8 mouse cellular contexts compared by ENCODE assay signal in genomic region chr4:134796581-134797361, GRCm38 (mm10). TPM values are rescaled to one million over a fixed set of nuclear protein-coding genes. Genes with fewer than 3 reads are reported as not detected.
DNase-seq lines count a peak whose midpoint lies in the region; ATAC-seq lines count a peak whose summit lies in the region.

No protein-coding gene starts in this region.

- peaks cover 34% of the 10 kb centered on the region for H3K4me1 ChIP-seq in midbrain, embryonic 10.5 days
- no peaks in the 10 kb centered on the region for H3K4me1 ChIP-seq in midbrain, embryonic 11.5 days (ENCODE audit: control insufficient read depth, insufficient read depth, low read length)
- H3K4me1 ChIP-seq in neural tube, embryonic 15.5 days, result peaks cover 16% of the 10 kb centered on the region

- H3K9me3 ChIP-seq in midbrain, embryonic 10.5 days (replicated peaks), result no peaks in the 10 kb centered on the region
- H3K9me3 ChIP-seq in midbrain, embryonic 11.5 days (ENCODE audit: control insufficient read depth, low read length), result no peaks in the 10 kb centered on the region
- no peaks in the 10 kb centered on the region for H3K9me3 ChIP-seq in neural tube, embryonic 15.5 days (replicated peaks)

- no peak for ATAC-seq in midbrain, embryonic 11.5 days (ENCODE audit: low FRiP score)
- ATAC-seq in inflammation-experienced regulatory T-cells, adult 6 months, result peak; percentile 92
- ATAC-seq in neural tube, embryonic 15.5 days (ENCODE audit: low FRiP score), result no peak

- no peak overlapping the region for H3K4me2 ChIP-seq in midbrain, embryonic 11.5 days
- H3K4me2 ChIP-seq in neural tube, embryonic 15.5 days, result no peak overlapping the region

- 29% methylated on average over 7 of the region's 7 CpGs for WGBS in midbrain, embryonic 10.5 days
- 31% methylated on average over 7 of the region's 7 CpGs for WGBS in midbrain, embryonic 11.5 days
- 24% methylated on average over 7 of the region's 7 CpGs for WGBS in neural tube, embryonic 15.5 days

- H3K27me3 ChIP-seq in midbrain, embryonic 10.5 days (ENCODE audit: low read depth, poor library complexity, severe bottlenecking), result no peaks in the 10 kb centered on the region
- no peaks in the 10 kb centered on the region for H3K27me3 ChIP-seq in midbrain, embryonic 11.5 days (ENCODE audit: control insufficient read depth, insufficient read depth, low read length)
- H3K27me3 ChIP-seq in neural tube, embryonic 15.5 days (replicated peaks), result no peaks in the 10 kb centered on the region

- peaks cover 13% of the 10 kb centered on the region for H3K36me3 ChIP-seq in midbrain, embryonic 10.5 days
- 0 out of 2 replicates have a peak, but pooled peaks cover 3% of the 10 kb centered on the region for H3K36me3 ChIP-seq in midbrain, embryonic 11.5 days (ENCODE audit: control insufficient read depth, insufficient read depth, low read length)
- H3K36me3 ChIP-seq in neural tube, embryonic 15.5 days, result peaks cover 10% of the 10 kb centered on the region

- H3K27ac ChIP-seq in midbrain, embryonic 10.5 days (replicated peaks), result 0 out of 2 replicates have a peak overlapping the region, but pooled peaks have one; percentile 5
- no peak overlapping the region for H3K27ac ChIP-seq in midbrain, embryonic 11.5 days (ENCODE audit: low read depth, low read length)
- H3K27ac ChIP-seq in neural tube, embryonic 15.5 days (replicated peaks), result no peak overlapping the region

- no peak overlapping the region for H3K9ac ChIP-seq in midbrain, embryonic 11.5 days (ENCODE audit: low read length)
- 0 out of 2 replicates have a peak overlapping the region, but pooled peaks have one; percentile 23 for H3K9ac ChIP-seq in neural tube, embryonic 15.5 days (replicated peaks)

- DNase-seq in adrenal gland, postnatal 10 days, result peak; percentile 29
- no peak for DNase-seq in adrenal gland, postnatal 25 days
- no peak for DNase-seq in midbrain, embryonic 10.5 days (ENCODE audit: low spot score)
- no peak for DNase-seq in midbrain, embryonic 11.5 days (ENCODE audit: low spot score, missing footprints)
- DNase-seq in layer of hippocampus, postnatal 10 days (ENCODE audit: low spot score in 2 of 2), result no peak
- DNase-seq in frontal cortex, postnatal 25 days (ENCODE audit: low spot score in 2 of 2), result no peak

- no peak overlapping the region for H3K4me3 ChIP-seq in midbrain, embryonic 10.5 days
- no peak overlapping the region for H3K4me3 ChIP-seq in midbrain, embryonic 11.5 days (ENCODE audit: low read depth, low read length)
- no peak overlapping the region for H3K4me3 ChIP-seq in neural tube, embryonic 15.5 days (replicated peaks)

RNA-seq across cellular contexts. Expression of gene Ldlrap1, which starts 28.9 kb away (rescaled TPM):
- total RNA-seq in adrenal gland, postnatal 10 days (2021), result 10 to 100 TPM; 37.3 to 48.9 TPM
- 42.4 and 43.3 TPM in 2 replicates for total RNA-seq in adrenal gland, postnatal 25 days (2021)
- polyA plus RNA-seq in midbrain, embryonic 10.5 days (2016; fragmentation: Nextera tagmentation; extraction: Ambion mirVana), result 8.6 and 9.3 TPM in 2 replicates
- 4.8 and 5.7 TPM in 2 replicates for polyA plus RNA-seq in midbrain, embryonic 11.5 days (2014; fragmentation: Nextera tagmentation; extraction: Ambion mirVana)
- 10 to 100 TPM; 14.2 to 31.3 (median 24.4) TPM for polyA plus RNA-seq in inflammation-experienced regulatory T-cells, adult 6 months (2017; shearing (Covaris generic))
- 2.4 and 7.9 TPM in 2 replicates for polyA plus RNA-seq in neural tube, embryonic 15.5 days (2015; fragmentation: Nextera tagmentation; extraction: Ambion mirVana)
- total RNA-seq in layer of hippocampus, postnatal 10 days (2021), result 1 to 10 TPM; 2.7 to 3.2 TPM

RNA-seq across cellular contexts. Expression of gene Maco1, which starts 56.4 kb away (rescaled TPM):
- 10 to 100 TPM; 33.3 to 34.5 TPM for total RNA-seq in adrenal gland, postnatal 10 days (2021)
- total RNA-seq in adrenal gland, postnatal 25 days (2021), result 39.2 and 40.0 TPM in 2 replicates
- polyA plus RNA-seq in midbrain, embryonic 10.5 days (2016; fragmentation: Nextera tagmentation; extraction: Ambion mirVana), result 36.8 and 41.3 TPM in 2 replicates
- 45.6 and 51.7 TPM in 2 replicates for polyA plus RNA-seq in midbrain, embryonic 11.5 days (2014; fragmentation: Nextera tagmentation; extraction: Ambion mirVana)
- polyA plus RNA-seq in inflammation-experienced regulatory T-cells, adult 6 months (2017; shearing (Covaris generic)), result 1 to 10 TPM; 3.4 to 5.5 (median 5.4) TPM
- polyA plus RNA-seq in neural tube, embryonic 15.5 days (2015; fragmentation: Nextera tagmentation; extraction: Ambion mirVana), result 78.0 and 91.9 TPM in 2 replicates
- total RNA-seq in layer of hippocampus, postnatal 10 days (2021), result 10 to 100 TPM; 48.2 to 52.1 TPM
